ENCODE assay signal across 17 mouse cellular contexts in genomic region chr6:125601748-125602147, GRCm38 (mm10).
"Had no signal": no experiment of that assay in that cellular context is flagged by ENCODE, and none has a peak within 500 bp of the region (broad histone marks: within the 10 kb centered on the region; RNA-seq: fewer than 3 reads in every experiment).

No protein-coding gene starts in this region.

- H3K4me3 ChIP-seq: limb, embryonic 12.5 days; liver, embryonic 15.5 days; neural tube, embryonic 13.5 days had no signal

- H3K4me2 ChIP-seq: limb, embryonic 12.5 days; liver, embryonic 11.5 days; liver, embryonic 15.5 days; neural tube, embryonic 13.5 days had no signal

- H3K36me3 ChIP-seq: limb, embryonic 12.5 days; liver, embryonic 15.5 days; neural tube, embryonic 13.5 days had no signal

- H3K9ac ChIP-seq: limb, embryonic 12.5 days; liver, embryonic 15.5 days; neural tube, embryonic 13.5 days had no signal

- H3K9me3 ChIP-seq: limb, embryonic 12.5 days; liver, embryonic 15.5 days; neural tube, embryonic 13.5 days had no signal

- ATAC-seq: lung, postnatal 0 days had no signal

- H3K27ac ChIP-seq: limb, embryonic 12.5 days; liver, embryonic 15.5 days; neural tube, embryonic 13.5 days had no signal

- DNase-seq: kidney, adult 8-10 months; kidney, postnatal 25 days; layer of hippocampus, adult 9-11 months; layer of hippocampus, postnatal 36 days; lung, adult 2 months; lung, postnatal 36 days; midbrain, embryonic 14.5 days; retina, postnatal 1 day; right cerebral cortex, postnatal 4 days; spleen, adult 18-20 months; thymus, adult 18-20 months; thymus, postnatal 25 days had no signal
